Mouse (Mus musculus) cortical plate, adult 2 months (tissue): ENCODE data around the gene Lpin2.

Source experiments
- CTCF ChIP-seq: fragments of 200-500 bp; IDR thresholded peaks from 2 replicates; pipeline ENCODE4 v1.5.1; 2011; ENCODE audit warnings: mild to moderate bottlenecking, control low read depth, low read length; ENCODE audit not compliant: insufficient read depth; ENCODE audit errors: extremely low read depth
- POLR2A ChIP-seq: fragments of 200-500 bp; IDR thresholded peaks from 2 replicates; pipeline ENCODE4 v1.6.1; 2011; ENCODE audit warnings: mild to moderate bottlenecking, low read length, control low read depth; ENCODE audit not compliant: insufficient read depth; ENCODE audit errors: extremely low read depth

- no peak for TF ChIP-seq CTCF
- TF ChIP-seq POLR2A = no peak
Measured at GRCm38 (mm10) chr17:71277701-71278491, 95.5 kb downstream of the Lpin2 start.
